Mouse (Mus musculus) B cell, adult 2 months (primary cell): ENCODE results near the gene Adam12.

ENCODE experiments used
- DNase-seq, 2 experiments: peaks; one replicate each; pipeline ENCODE4 v3.0.0; 2022

Adam12 gene

GRCm38 (mm10) chr7:133862233-133862632 is 369.7 kb downstream of the Adam12 start:
- no peak for DNase-seq

- DNase-seq = no peak
Observed at GRCm38 (mm10) chr7:133859548-133859947, 372.4 kb downstream of the Adam12 start.

GRCm38 (mm10) chr7:133858506-133858905 is 373.4 kb downstream of the Adam12 start:
- DNase-seq = no peak

- DNase-seq = peak; percentile 22 to 31
Observed at GRCm38 (mm10) chr7:133856278-133856677, 375.7 kb downstream of the Adam12 start.

GRCm38 (mm10) chr7:133850735-133851134 is 381.2 kb downstream of the Adam12 start:
- DNase-seq = no peak

- no peak for DNase-seq
Observed at GRCm38 (mm10) chr7:133848180-133848579, 383.8 kb downstream of the Adam12 start.

DNA sequence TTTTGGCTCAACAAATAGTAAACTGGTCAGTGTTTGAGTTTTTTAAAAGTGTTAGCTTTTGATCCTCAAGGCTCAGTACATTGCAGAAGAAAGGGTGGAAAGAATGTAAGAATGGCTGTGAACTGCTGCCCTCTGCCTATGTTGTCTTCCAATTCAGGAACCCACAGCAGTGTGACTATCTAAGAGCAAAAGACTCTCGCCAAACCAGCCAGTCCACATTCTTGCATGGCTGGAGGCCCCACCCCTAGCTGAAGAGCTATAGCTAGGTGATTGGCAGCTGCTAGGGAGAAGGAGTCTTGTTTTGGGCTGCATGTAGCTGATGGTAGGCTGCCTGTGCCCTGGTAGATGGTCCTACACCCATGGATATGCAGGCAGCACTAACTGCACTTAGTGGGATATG is 384.8 kb downstream of the Adam12 start:
- DNase-seq = no peak

GRCm38 (mm10) chr7:133842079-133842478 is 389.9 kb downstream of the Adam12 start:
- DNase-seq = no peak

- no peak for DNase-seq
Observed at GRCm38 (mm10) chr7:133839546-133839945, 392.4 kb downstream of the Adam12 start.
